Mouse (Mus musculus): Measurements from ENCODE around the gene Maml1. TPM values are rescaled to one million over a fixed set of nuclear protein-coding genes. Genes with fewer than 3 reads are reported as not detected.

The Maml1 gene
- polyA plus RNA-seq, 1 experiment from 2014 or later, result 4.1 TPM

DNA sequence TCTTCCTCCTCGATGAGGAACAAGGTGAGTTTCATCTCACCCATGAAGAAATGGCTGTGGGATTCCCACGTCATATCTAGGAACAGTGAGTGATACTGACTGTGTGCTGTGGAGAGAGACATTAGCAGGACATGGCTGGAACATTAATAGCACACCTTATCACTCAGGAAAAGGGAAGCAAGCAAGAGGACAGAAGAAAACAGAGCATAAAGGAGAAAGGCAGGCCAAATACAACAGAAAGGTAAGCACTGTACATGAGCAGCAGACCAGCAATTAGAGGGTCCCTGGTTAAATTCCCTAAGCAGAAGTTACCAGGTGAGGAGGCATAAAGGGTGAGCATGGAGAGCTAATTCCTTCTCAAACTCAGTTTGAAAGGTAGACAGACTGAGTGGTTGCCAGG, 17.0 kb downstream of the Maml1 start:
- H3K4me3 ChIP-seq (replicated peaks; ENCODE audit: low read length), result no peak overlapping the region
- H3K4me1 ChIP-seq (ENCODE audit: control insufficient read depth, insufficient read depth, low read length), result peaks cover 14% of the 10 kb centered on the region
- H3K4me2 ChIP-seq (ENCODE audit: low read depth, low read length), result no peak overlapping the region
- peak overlapping the region; percentile 75 for H3K27ac ChIP-seq (ENCODE audit: low read length)
- no peak for ATAC-seq (ENCODE audit: insufficient read depth, low FRiP score)
- no peak overlapping the region for H3K9ac ChIP-seq (ENCODE audit: low read length)
- no peaks in the 10 kb centered on the region for H3K36me3 ChIP-seq (ENCODE audit: control insufficient read depth, insufficient read depth, low read length)
- H3K27me3 ChIP-seq (ENCODE audit: control insufficient read depth, insufficient read depth, low read length), result no peaks in the 10 kb centered on the region
- 83% methylated on average over 2 of the region's 2 CpGs for WGBS
- H3K9me3 ChIP-seq (replicated peaks; ENCODE audit: control insufficient read depth, low read length), result no peaks in the 10 kb centered on the region

GRCm38 (mm10) chr11:50272819-50273218, 19.3 kb downstream of the Maml1 start:
- WGBS, result 89% methylated on average over 2 of the region's 2 CpGs
- no peak overlapping the region for H3K4me2 ChIP-seq (ENCODE audit: low read depth, low read length)

GRCm38 (mm10) chr11:50269885-50270284, 22.2 kb downstream of the Maml1 start:
- H3K27me3 ChIP-seq (ENCODE audit: control insufficient read depth, insufficient read depth, low read length), result no peaks in the 10 kb centered on the region
- H3K4me1 ChIP-seq (ENCODE audit: control insufficient read depth, insufficient read depth, low read length), result no peaks in the 10 kb centered on the region
- WGBS, result 93% methylated on average over 1 of the region's 1 CpGs
- H3K27ac ChIP-seq (ENCODE audit: low read length), result no peak overlapping the region
- no peaks in the 10 kb centered on the region for H3K9me3 ChIP-seq (replicated peaks; ENCODE audit: control insufficient read depth, low read length)
- H3K9ac ChIP-seq (ENCODE audit: low read length), result no peak overlapping the region
- H3K4me3 ChIP-seq (replicated peaks; ENCODE audit: low read length), result no peak overlapping the region
- H3K36me3 ChIP-seq (ENCODE audit: control insufficient read depth, insufficient read depth, low read length), result 0 out of 2 replicates have a peak, but pooled peaks cover 12% of the 10 kb centered on the region
- H3K4me2 ChIP-seq (ENCODE audit: low read depth, low read length), result no peak overlapping the region
- ATAC-seq (ENCODE audit: insufficient read depth, low FRiP score), result no peak

More at GRCm38 (mm10) chr11:50272819-50273218, 19.3 kb downstream of the Maml1 start:
- no peaks in the 10 kb centered on the region for H3K9me3 ChIP-seq (replicated peaks; ENCODE audit: control insufficient read depth, low read length)
- H3K4me3 ChIP-seq (replicated peaks; ENCODE audit: low read length), result no peak overlapping the region
- H3K27ac ChIP-seq (ENCODE audit: low read length), result no peak overlapping the region
- no peaks in the 10 kb centered on the region for H3K27me3 ChIP-seq (ENCODE audit: control insufficient read depth, insufficient read depth, low read length)
- H3K4me1 ChIP-seq (ENCODE audit: control insufficient read depth, insufficient read depth, low read length), result peaks cover 12% of the 10 kb centered on the region
- no peak overlapping the region for H3K9ac ChIP-seq (ENCODE audit: low read length)
- no peaks in the 10 kb centered on the region for H3K36me3 ChIP-seq (ENCODE audit: control insufficient read depth, insufficient read depth, low read length)
- no peak for ATAC-seq (ENCODE audit: insufficient read depth, low FRiP score)

- no peak overlapping the region for H3K9ac ChIP-seq (ENCODE audit: low read length)
- H3K27ac ChIP-seq (ENCODE audit: low read length), result no peak overlapping the region
- no peaks in the 10 kb centered on the region for H3K27me3 ChIP-seq (ENCODE audit: control insufficient read depth, insufficient read depth, low read length)
- ATAC-seq (ENCODE audit: insufficient read depth, low FRiP score), result no peak
- H3K4me3 ChIP-seq (replicated peaks; ENCODE audit: low read length), result no peak overlapping the region
- H3K4me1 ChIP-seq (ENCODE audit: control insufficient read depth, insufficient read depth, low read length), result no peaks in the 10 kb centered on the region
- WGBS, result 75% methylated on average over 2 of the region's 2 CpGs
- peaks cover 18% of the 10 kb centered on the region; the same call in 1 of the 2 replicates for H3K36me3 ChIP-seq (ENCODE audit: control insufficient read depth, insufficient read depth, low read length)
- H3K9me3 ChIP-seq (replicated peaks; ENCODE audit: control insufficient read depth, low read length), result no peaks in the 10 kb centered on the region
- H3K4me2 ChIP-seq (ENCODE audit: low read depth, low read length), result no peak overlapping the region
Observed at GRCm38 (mm10) chr11:50269163-50269562, 22.9 kb downstream of the Maml1 start.

GRCm38 (mm10) chr11:50266997-50267396, 25.1 kb downstream of the Maml1 start:
- no peak overlapping the region for H3K4me2 ChIP-seq (ENCODE audit: low read depth, low read length)
- no peaks in the 10 kb centered on the region for H3K9me3 ChIP-seq (replicated peaks; ENCODE audit: control insufficient read depth, low read length)
- no peak for ATAC-seq (ENCODE audit: insufficient read depth, low FRiP score)
- 91% methylated on average over 3 of the region's 3 CpGs for WGBS
- no peaks in the 10 kb centered on the region for H3K4me1 ChIP-seq (ENCODE audit: control insufficient read depth, insufficient read depth, low read length)
- H3K27me3 ChIP-seq (ENCODE audit: control insufficient read depth, insufficient read depth, low read length), result no peaks in the 10 kb centered on the region
- no peak overlapping the region for H3K4me3 ChIP-seq (replicated peaks; ENCODE audit: low read length)
- H3K27ac ChIP-seq (ENCODE audit: low read length), result no peak overlapping the region
- H3K9ac ChIP-seq (ENCODE audit: low read length), result no peak overlapping the region
- peaks cover 31% of the 10 kb centered on the region for H3K36me3 ChIP-seq (ENCODE audit: control insufficient read depth, insufficient read depth, low read length)

- Histone ChIP-seq H3K4me2 (ENCODE audit: low read depth, low read length) (no peak overlapping the region), H3K9me3 (replicated peaks; ENCODE audit: control insufficient read depth, low read length) (no peaks in the 10 kb centered on the region), H3K4me3 (replicated peaks; ENCODE audit: low read length) (no peak overlapping the region), H3K9ac (ENCODE audit: low read length) (no peak overlapping the region), H3K36me3 (ENCODE audit: control insufficient read depth, insufficient read depth, low read length) (peaks cover 37% of the 10 kb centered on the region), H3K27ac (ENCODE audit: low read length) (no peak overlapping the region), H3K4me1 (ENCODE audit: control insufficient read depth, insufficient read depth, low read length) (no peaks in the 10 kb centered on the region), H3K27me3 (ENCODE audit: control insufficient read depth, insufficient read depth, low read length) (no peaks in the 10 kb centered on the region)
- ATAC-seq (ENCODE audit: insufficient read depth, low FRiP score), result no peak
- WGBS, result 78% methylated on average over 8 of the region's 8 CpGs
Observed at GRCm38 (mm10) chr11:50265931-50266330, 26.2 kb downstream of the Maml1 start.

DNA sequence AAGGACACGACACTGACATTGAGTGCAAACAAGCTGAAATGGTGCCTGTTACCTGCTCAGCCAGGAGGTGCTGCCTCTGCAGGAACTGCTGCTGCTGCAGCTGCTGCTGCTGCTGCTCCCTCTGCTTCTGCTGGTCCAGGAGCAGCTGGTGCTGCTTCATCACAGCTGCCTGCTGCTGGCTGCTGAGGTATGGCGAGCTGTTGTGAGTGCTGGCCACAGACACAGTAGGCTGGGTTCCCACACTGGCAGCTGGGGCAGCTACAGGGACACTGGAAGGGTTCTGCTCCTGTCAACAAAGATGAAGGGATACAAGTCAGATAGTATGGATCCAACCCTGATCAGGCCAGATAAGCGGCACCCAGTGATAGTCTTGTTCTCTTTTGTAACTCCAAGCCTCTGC, 28.9 kb downstream of the Maml1 start:
- WGBS, result 90% methylated on average over 3 of the region's 3 CpGs
- Histone ChIP-seq H3K9ac (ENCODE audit: low read length) (no peak overlapping the region), H3K4me1 (ENCODE audit: control insufficient read depth, insufficient read depth, low read length) (no peaks in the 10 kb centered on the region), H3K4me3 (replicated peaks; ENCODE audit: low read length) (no peak overlapping the region), H3K9me3 (replicated peaks; ENCODE audit: control insufficient read depth, low read length) (no peaks in the 10 kb centered on the region), H3K36me3 (ENCODE audit: control insufficient read depth, insufficient read depth, low read length) (peaks cover 49% of the 10 kb centered on the region), H3K4me2 (ENCODE audit: low read depth, low read length) (no peak overlapping the region), H3K27me3 (ENCODE audit: control insufficient read depth, insufficient read depth, low read length) (no peaks in the 10 kb centered on the region), H3K27ac (ENCODE audit: low read length) (no peak overlapping the region)
- ATAC-seq (ENCODE audit: insufficient read depth, low FRiP score), result no peak

DNA sequence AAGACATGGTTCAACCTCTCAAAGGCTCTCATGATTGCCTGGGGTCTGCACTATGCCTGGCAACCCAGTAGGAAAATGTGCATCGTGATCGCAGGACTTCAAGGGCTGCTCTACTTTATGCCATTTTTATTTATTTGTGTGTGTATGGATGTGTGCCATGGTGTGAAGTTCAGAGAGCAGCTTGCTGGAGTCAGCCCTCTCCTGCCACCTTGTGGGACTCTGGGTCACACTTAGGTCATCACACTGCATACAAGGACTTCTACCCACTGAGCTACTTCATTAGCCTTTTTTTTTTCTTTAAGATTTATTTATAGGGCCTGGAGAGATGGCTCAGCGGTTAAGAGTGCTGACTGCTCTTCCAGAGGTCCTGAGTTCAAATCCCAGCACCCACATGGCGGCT, 30.1 kb downstream of the Maml1 start:
- H3K9ac ChIP-seq (ENCODE audit: low read length), result no peak overlapping the region
- peaks cover 53% of the 10 kb centered on the region for H3K36me3 ChIP-seq (ENCODE audit: control insufficient read depth, insufficient read depth, low read length)
- H3K4me3 ChIP-seq (replicated peaks; ENCODE audit: low read length), result no peak overlapping the region
- ATAC-seq (ENCODE audit: insufficient read depth, low FRiP score), result no peak
- no peak overlapping the region for H3K27ac ChIP-seq (ENCODE audit: low read length)
- no peaks in the 10 kb centered on the region for H3K9me3 ChIP-seq (replicated peaks; ENCODE audit: control insufficient read depth, low read length)
- 90% methylated on average over 4 of the region's 4 CpGs for WGBS
- H3K4me2 ChIP-seq (ENCODE audit: low read depth, low read length), result no peak overlapping the region
- H3K27me3 ChIP-seq (ENCODE audit: control insufficient read depth, insufficient read depth, low read length), result no peaks in the 10 kb centered on the region
- H3K4me1 ChIP-seq (ENCODE audit: control insufficient read depth, insufficient read depth, low read length), result no peaks in the 10 kb centered on the region

DNA sequence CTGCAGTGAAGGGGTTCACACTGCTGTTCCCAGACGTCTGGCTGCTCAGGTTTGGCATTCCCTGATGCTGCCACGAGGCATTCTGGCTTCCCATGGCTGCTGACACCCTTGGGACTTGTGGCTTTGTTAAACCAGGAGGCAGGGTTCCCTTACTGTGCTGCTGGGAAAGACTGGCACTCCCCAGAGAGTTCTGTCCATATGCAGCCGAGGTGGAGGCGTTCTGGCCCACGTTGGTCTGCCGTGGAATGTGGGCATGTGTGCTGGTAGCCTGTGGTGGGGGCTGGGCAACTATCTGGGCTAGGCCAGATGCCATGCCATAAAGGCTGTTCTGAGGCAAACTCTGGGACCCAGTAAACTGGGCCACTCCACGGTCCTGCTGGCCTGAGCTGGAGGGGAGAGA, 33.8 kb downstream of the Maml1 start:
- no peak overlapping the region for H3K27ac ChIP-seq (ENCODE audit: low read length)
- WGBS, result 84% methylated on average over 7 of the region's 7 CpGs
- no peak for ATAC-seq (ENCODE audit: insufficient read depth, low FRiP score)

GRCm38 (mm10) chr11:50256615-50257014, 35.5 kb downstream of the Maml1 start:
- no peak overlapping the region for H3K4me3 ChIP-seq (replicated peaks; ENCODE audit: low read length)
- 84% methylated on average over 7 of the region's 7 CpGs for WGBS

More for the DNA sequence above, 33.8 kb downstream of the Maml1 start:
- Histone ChIP-seq H3K4me1 (ENCODE audit: control insufficient read depth, insufficient read depth, low read length) (no peaks in the 10 kb centered on the region), H3K4me3 (replicated peaks; ENCODE audit: low read length) (no peak overlapping the region), H3K9me3 (replicated peaks; ENCODE audit: control insufficient read depth, low read length) (no peaks in the 10 kb centered on the region), H3K4me2 (ENCODE audit: low read depth, low read length) (no peak overlapping the region), H3K9ac (ENCODE audit: low read length) (no peak overlapping the region), H3K27me3 (ENCODE audit: control insufficient read depth, insufficient read depth, low read length) (no peaks in the 10 kb centered on the region), H3K36me3 (ENCODE audit: control insufficient read depth, insufficient read depth, low read length) (peaks cover 33% of the 10 kb centered on the region)

More at GRCm38 (mm10) chr11:50256615-50257014, 35.5 kb downstream of the Maml1 start:
- Histone ChIP-seq H3K9me3 (replicated peaks; ENCODE audit: control insufficient read depth, low read length) (no peaks in the 10 kb centered on the region), H3K36me3 (ENCODE audit: control insufficient read depth, insufficient read depth, low read length) (peaks cover 18% of the 10 kb centered on the region), H3K9ac (ENCODE audit: low read length) (no peak overlapping the region), H3K4me2 (ENCODE audit: low read depth, low read length) (no peak overlapping the region), H3K27me3 (ENCODE audit: control insufficient read depth, insufficient read depth, low read length) (no peaks in the 10 kb centered on the region), H3K4me1 (ENCODE audit: control insufficient read depth, insufficient read depth, low read length) (peaks cover 9% of the 10 kb centered on the region), H3K27ac (ENCODE audit: low read length) (no peak overlapping the region)
- ATAC-seq (ENCODE audit: insufficient read depth, low FRiP score), result no peak
